Mouse (Mus musculus): ENCODE results near the gene Crispld2. TPM values are rescaled to one million over a fixed set of nuclear protein-coding genes. Genes with fewer than 3 reads are reported as not detected.

Crispld2 gene
- polyA plus RNA-seq (2021) = 1.1 TPM

DNA sequence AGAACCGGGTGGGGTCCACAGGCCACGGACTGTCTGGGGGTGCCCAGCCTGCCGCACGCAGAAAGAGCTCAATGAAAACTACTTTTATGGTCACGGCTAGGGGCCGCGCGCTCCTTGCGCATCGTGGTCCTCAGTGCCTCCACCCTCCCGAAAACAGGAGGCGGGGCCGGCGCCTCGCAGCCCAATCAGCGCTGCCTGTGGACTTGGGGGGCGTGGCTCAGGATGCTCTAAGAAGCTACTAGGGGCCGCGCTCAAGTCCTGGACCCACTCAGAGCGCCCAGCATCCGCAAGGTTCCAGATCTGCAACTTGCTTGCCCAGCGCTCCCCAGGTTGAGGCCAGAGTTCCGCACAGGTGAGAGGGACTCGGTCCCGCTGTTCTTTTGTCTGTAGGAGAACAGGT is at the start of gene Crispld2:
TSS of gene Crispld2 (plus strand) at position 190 of the 400 bp plus-strand sequence.
- ATAC-seq = no peak
- CTCF ChIA-PET = no interaction called here
- POLR2A ChIA-PET = no interaction called here
- TF ChIP-seq CTCF (IDR thresholded peaks at IDR 0.05) = no peak
- H3K27me3 ChIP-seq = no peaks in the 10 kb centered on the region
- no peak for DNase-seq (ENCODE audit: low read depth, low spot score)
- in situ Hi-C loops (cut with MboI; ENCODE audit: low pct_unique_long_range_greater_than_20kb) = no loop called here

DNA sequence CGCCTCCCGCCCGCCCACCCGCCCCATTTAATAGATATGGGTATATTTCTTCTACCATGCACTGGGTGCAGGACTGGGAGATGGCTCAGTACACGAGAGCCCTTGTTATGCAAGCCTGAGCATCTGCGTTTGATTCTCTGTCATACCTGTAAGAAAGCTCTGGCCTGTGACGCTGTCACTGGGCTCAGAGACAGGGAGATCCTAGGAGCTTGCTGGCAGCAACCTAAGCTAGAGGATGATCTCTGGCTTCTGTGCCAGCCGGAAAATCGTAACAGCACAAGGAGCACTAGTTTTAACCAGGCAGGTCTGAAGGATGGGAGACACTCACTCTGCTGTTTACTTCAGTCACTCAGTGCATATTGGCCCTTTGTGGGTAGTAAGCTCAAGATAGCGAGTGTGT is 48.6 kb upstream of the Crispld2 start:
- in situ Hi-C loops (cut with MboI; ENCODE audit: low pct_unique_long_range_greater_than_20kb) = no loop called here
- CTCF ChIA-PET = interaction anchor here (0.9 to 3.0 kb wide), 7 partner anchors 8 to 133 kb away, joined by 3 to 15 read pairs (median 5); no protein-coding TSS in a partner anchor

GRCm38 (mm10) chr8:119944096-119944811 is 48.0 kb upstream of the Crispld2 start:
- POLR2A ChIA-PET = no interaction called here
- no peaks in the 10 kb centered on the region for H3K27me3 ChIP-seq
- DNase-seq (ENCODE audit: low read depth, low spot score) = no peak
- CTCF ChIA-PET = interaction anchor here (0.9 to 3.0 kb wide), 9 partner anchors 9 to 134 kb away, joined by 3 to 15 read pairs (median 4); no protein-coding TSS in a partner anchor
- in situ Hi-C loops (cut with MboI; ENCODE audit: low pct_unique_long_range_greater_than_20kb) = no loop called here
- ATAC-seq = peak; percentile 41
- TF ChIP-seq CTCF (IDR thresholded peaks at IDR 0.05) = peak; percentile 97

More for the DNA sequence above, 48.6 kb upstream of the Crispld2 start:
- ATAC-seq (no peak), DNase-seq (ENCODE audit: low read depth, low spot score) (no peak)
- H3K27me3 ChIP-seq = no peaks in the 10 kb centered on the region
- no peak for TF ChIP-seq CTCF (IDR thresholded peaks at IDR 0.05)
- POLR2A ChIA-PET = no interaction called here

DNA sequence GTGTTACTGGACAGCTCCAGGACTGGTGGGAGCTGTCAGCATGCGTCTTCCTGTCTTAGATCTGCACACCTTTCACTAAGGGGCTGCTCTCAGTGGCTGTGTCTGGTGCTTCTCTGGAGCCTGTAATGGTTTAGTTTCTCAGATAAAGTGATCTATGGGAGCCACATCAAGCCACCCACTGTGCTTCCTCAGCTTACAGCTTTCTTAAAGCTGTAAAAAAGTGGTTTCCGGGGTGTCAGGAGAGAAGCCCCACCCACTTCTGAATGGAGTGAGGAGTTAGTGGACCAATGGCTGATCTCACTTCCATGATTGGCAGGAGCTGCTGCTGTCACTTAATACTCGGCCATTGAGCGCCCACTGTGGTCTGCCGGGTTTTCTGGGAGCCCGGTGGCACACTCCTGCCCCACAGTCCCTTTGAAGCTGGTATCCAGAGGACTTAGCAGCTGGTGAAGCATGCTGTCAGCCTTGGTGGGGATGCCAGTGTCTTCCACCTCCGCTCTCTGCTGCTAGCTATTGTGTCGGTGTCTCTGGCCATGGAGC is 45.8 kb upstream of the Crispld2 start:
- H3K27me3 ChIP-seq = no peaks in the 10 kb centered on the region
- POLR2A ChIA-PET = interaction anchor here (1.5 kb wide), 1 partner anchor 15 kb away, joined by 3 read pairs; no protein-coding TSS in a partner anchor
- in situ Hi-C loops (cut with MboI; ENCODE audit: low pct_unique_long_range_greater_than_20kb) = loop anchor here (5.0 kb wide), 1 partner anchor 131 kb away; no protein-coding TSS in a partner anchor
- no peak for DNase-seq (ENCODE audit: low read depth, low spot score)
- TF ChIP-seq CTCF (IDR thresholded peaks at IDR 0.05) = no peak
- ATAC-seq = no peak
- CTCF ChIA-PET = interaction anchor here (0.9 kb wide), 1 partner anchor 129 kb away, joined by 3 read pairs; no protein-coding TSS in a partner anchor

DNA sequence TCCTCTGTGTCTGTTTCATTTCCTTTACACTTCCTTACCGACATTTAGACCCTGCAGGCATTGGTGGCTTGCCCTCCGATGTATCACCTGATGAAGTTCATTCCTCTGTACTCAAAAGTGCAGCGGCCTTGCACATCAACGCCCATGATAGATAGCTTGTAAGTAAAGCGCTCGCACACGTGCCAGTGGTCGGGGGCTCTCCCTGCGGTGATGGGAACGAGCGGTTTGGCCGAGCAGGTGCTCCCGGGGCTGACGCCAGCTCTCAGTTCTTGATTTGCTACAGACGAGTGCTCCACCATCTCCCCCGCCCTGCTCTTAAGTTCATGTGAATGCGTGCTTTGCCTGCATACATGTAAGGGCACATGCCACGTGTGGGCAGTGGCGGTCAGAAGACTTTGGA is 44.6 kb upstream of the Crispld2 start:
- no peak for ATAC-seq
- no peaks in the 10 kb centered on the region for H3K27me3 ChIP-seq
- no peak for DNase-seq (ENCODE audit: low read depth, low spot score)
- in situ Hi-C loops (cut with MboI; ENCODE audit: low pct_unique_long_range_greater_than_20kb) = loop anchor here (5.0 kb wide), 1 partner anchor 130 kb away; no protein-coding TSS in a partner anchor
- POLR2A ChIA-PET = no interaction called here
- CTCF ChIA-PET = no interaction called here
- TF ChIP-seq CTCF (IDR thresholded peaks at IDR 0.05) = no peak

- no peak for ATAC-seq
- TF ChIP-seq CTCF (IDR thresholded peaks at IDR 0.05) = no peak
- in situ Hi-C loops (cut with MboI; ENCODE audit: low pct_unique_long_range_greater_than_20kb) = loop anchor here (5.0 kb wide), 1 partner anchor 129 kb away; no protein-coding TSS in a partner anchor
- CTCF ChIA-PET = interaction anchor here (1.0 kb wide), 1 partner anchor 129 kb away, joined by 3 read pairs; no protein-coding TSS in a partner anchor
- no peak for DNase-seq (ENCODE audit: low read depth, low spot score)
- POLR2A ChIA-PET = no interaction called here
- H3K27me3 ChIP-seq = no peaks in the 10 kb centered on the region
These were observed 43.9 kb upstream of the Crispld2 start for GRCm38 (mm10) chr8:119948340-119948739.

- ChIA-PET CTCF (no interaction called here), POLR2A (no interaction called here)
- in situ Hi-C loops (cut with MboI; ENCODE audit: low pct_unique_long_range_greater_than_20kb) = no loop called here
- H3K27me3 ChIP-seq = no peaks in the 10 kb centered on the region
- DNase-seq (ENCODE audit: low read depth, low spot score) (no peak), ATAC-seq (no peak)
- no peak for TF ChIP-seq CTCF (IDR thresholded peaks at IDR 0.05)
These were observed 40.0 kb upstream of the Crispld2 start for GRCm38 (mm10) chr8:119952282-119952681.

- in situ Hi-C loops (cut with MboI; ENCODE audit: low pct_unique_long_range_greater_than_20kb) = no loop called here
- DNase-seq (ENCODE audit: low read depth, low spot score) = no peak
- no peak for TF ChIP-seq CTCF (IDR thresholded peaks at IDR 0.05)
- ChIA-PET POLR2A (no interaction called here), CTCF (interaction anchor here (2.2 kb wide), 1 partner anchor 9 kb away, joined by 12 read pairs; no protein-coding TSS in a partner anchor)
- H3K27me3 ChIP-seq = no peaks in the 10 kb centered on the region
- ATAC-seq = no peak
These were observed 39.5 kb upstream of the Crispld2 start for GRCm38 (mm10) chr8:119952747-119953146.

- ChIA-PET POLR2A (no interaction called here), CTCF (interaction anchor here (0.9 kb wide), 1 partner anchor 132 kb away, joined by 3 read pairs; no protein-coding TSS in a partner anchor)
- DNase-seq (ENCODE audit: low read depth, low spot score) (no peak), ATAC-seq (no peak)
- in situ Hi-C loops (cut with MboI; ENCODE audit: low pct_unique_long_range_greater_than_20kb) = no loop called here
- no peaks in the 10 kb centered on the region for H3K27me3 ChIP-seq
- no peak for TF ChIP-seq CTCF (IDR thresholded peaks at IDR 0.05)
These were observed 36.9 kb upstream of the Crispld2 start for GRCm38 (mm10) chr8:119955333-119955732.

DNA sequence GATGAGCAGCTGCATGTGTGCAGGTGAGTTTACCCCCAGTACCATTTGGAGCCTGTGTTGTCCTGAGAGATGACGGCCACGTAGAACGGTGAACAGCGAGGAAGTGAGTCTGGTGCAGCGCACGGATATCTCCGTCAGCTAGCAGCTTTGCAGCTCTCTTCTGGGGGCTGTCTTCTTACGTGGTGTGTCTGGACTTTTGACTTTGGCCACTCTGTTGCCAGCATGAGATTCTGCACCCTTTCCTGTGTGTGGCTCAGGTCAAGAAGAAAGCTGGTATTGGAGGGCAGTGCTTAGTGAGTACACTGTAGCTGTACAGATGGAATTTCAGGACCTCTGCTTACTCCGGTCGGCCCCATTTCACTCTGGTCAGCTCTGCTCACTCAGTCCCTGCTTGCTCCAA is 34.2 kb upstream of the Crispld2 start:
- H3K27me3 ChIP-seq = no peaks in the 10 kb centered on the region
- POLR2A ChIA-PET = no interaction called here
- in situ Hi-C loops (cut with MboI; ENCODE audit: low pct_unique_long_range_greater_than_20kb) = no loop called here
- ATAC-seq (no peak), DNase-seq (ENCODE audit: low read depth, low spot score) (no peak)
- CTCF ChIA-PET = interaction anchor here (0.8 to 1.0 kb wide), 2 partner anchors 29 to 126 kb away, joined by 3 read pairs; no protein-coding TSS in a partner anchor
- no peak for TF ChIP-seq CTCF (IDR thresholded peaks at IDR 0.05)
